Mouse (Mus musculus) thymus, adult 2 months (tissue): ENCODE data around the gene Rps25.

Source experiments
- CTCF ChIP-seq: fragments of 200-500 bp; IDR thresholded peaks from 2 replicates; pipeline ENCODE4 v1.5.1; 2012; ENCODE audit warnings: mild to moderate bottlenecking, control low read depth, low read length, moderate library complexity, borderline replicate concordance; ENCODE audit not compliant: control insufficient read depth, poor library complexity, insufficient read depth; ENCODE audit errors: extremely low read depth
- POLR2A ChIP-seq: fragments of 200-500 bp; IDR thresholded peaks from 2 replicates; pipeline ENCODE4 v1.6.1; 2012; ENCODE audit warnings: mild to moderate bottlenecking, low read length, control low read depth, moderate library complexity; ENCODE audit not compliant: control insufficient read depth, poor library complexity, insufficient read depth; ENCODE audit errors: extremely low read depth

DNA sequence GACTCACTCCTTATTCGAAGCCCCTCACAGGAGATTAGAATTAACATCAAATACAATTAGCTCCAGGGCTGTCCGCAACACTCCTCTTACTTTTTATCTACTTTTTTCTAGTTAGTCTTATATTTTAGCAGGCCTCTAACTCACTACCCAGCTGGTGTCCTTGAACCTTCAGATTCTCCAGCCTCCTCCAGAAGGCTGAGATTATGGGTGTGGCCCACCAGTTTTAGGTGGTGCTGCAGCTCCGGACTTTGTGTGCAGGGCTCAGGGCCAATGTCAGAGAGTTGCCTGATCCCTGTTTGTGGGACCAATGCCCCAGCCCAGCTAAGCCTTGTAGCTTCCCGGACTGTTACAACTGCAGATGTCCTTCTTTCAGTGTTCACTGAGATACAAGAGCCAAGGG, 16.6 kb downstream of the Rps25 start:
- TF ChIP-seq CTCF: no peak
- no peak for TF ChIP-seq POLR2A
